Mouse (Mus musculus) forebrain, embryonic 10.5 days (tissue): ENCODE results near the gene 4933411K16Rik. TPM values are rescaled to one million over a fixed set of nuclear protein-coding genes. Genes with fewer than 3 reads are reported as not detected.

Experiments used
- DNase-seq: peaks from one replicate; pipeline ENCODE4 v3.0.0-alpha.2; 2017; ENCODE audit warnings: low spot score; ENCODE audit errors: extremely low spot score
- H3K27ac ChIP-seq: fragments of 300-500 bp; sonication (generic); 2 replicates; pipeline ENCODE4 v1.5.1; 2016; ENCODE audit warnings: mild to moderate bottlenecking
- H3K27me3 ChIP-seq: fragments of 300-500 bp; sonication (generic); 2 replicates; pipeline ENCODE4 v1.6.1; 2016; ENCODE audit warnings: mild to moderate bottlenecking; ENCODE audit not compliant: poor library complexity, severe bottlenecking
- H3K36me3 ChIP-seq: fragments of 300-500 bp; sonication (generic); replicated peaks from 2 replicates; pipeline ENCODE4 v1.6.1; 2016; ENCODE audit warnings: mild to moderate bottlenecking, moderate library complexity
- H3K4me1 ChIP-seq: fragments of 300-500 bp; sonication (generic); 2 replicates; pipeline ENCODE4 v1.6.1; 2016
- H3K4me3 ChIP-seq: fragments of 300-500 bp; sonication (generic); 2 replicates; pipeline ENCODE4 v1.5.1; 2016; ENCODE audit warnings: mild to moderate bottlenecking, moderate library complexity
- H3K9me3 ChIP-seq: fragments of 300-500 bp; sonication (generic); 2 replicates; pipeline ENCODE4 v1.6.1; 2016; ENCODE audit warnings: mild to moderate bottlenecking, moderate library complexity
- WGBS: fragments of 180-500 bp; shearing (Covaris S2); methylation state at CpG from one replicate; pipeline ENCODE4 v1.1.7; 2016; 5-methylcytosine and 5-hydroxymethylcytosine counted together
- polyA plus RNA-seq: library from polyadenylated mRNA; unstranded; fragments of >200 nt; fragmentation: Nextera tagmentation; extraction: Ambion mirVana; gene quantifications from 2 replicates; pipeline ENCODE4 v1.2.1, GENCODE M21; 2016

4933411K16Rik gene
- polyA plus RNA-seq, 1 experiment from 2014 or later: not detected

GRCm38 (mm10) chr19:42038310-42038709 lies 13.7 kb upstream of the 4933411K16Rik start:
- Histone ChIP-seq H3K36me3 (0 out of 2 replicates have a peak, but pooled peaks cover 5% of the 10 kb centered on the region), H3K9me3 (no peaks in the 10 kb centered on the region), H3K4me1 (peaks cover 23% of the 10 kb centered on the region), H3K4me3 (no peak overlapping the region), H3K27ac (no peak overlapping the region), H3K27me3 (peaks cover 19% of the 10 kb centered on the region; the same call in 1 of the 2 replicates)
- no peak for DNase-seq
- 91% methylated on average over 12 of the region's 12 CpGs for WGBS

GRCm38 (mm10) chr19:42043988-42044387 lies 8.1 kb upstream of the 4933411K16Rik start:
- H3K9me3 ChIP-seq: no peaks in the 10 kb centered on the region
- DNase-seq: no peak
- no peak overlapping the region for H3K4me3 ChIP-seq
- WGBS: 92% methylated on average over 6 of the region's 6 CpGs
- no peak overlapping the region for H3K27ac ChIP-seq
- H3K27me3 ChIP-seq: peaks cover 25% of the 10 kb centered on the region; the same call in 1 of the 2 replicates
- no peaks in the 10 kb centered on the region for H3K36me3 ChIP-seq
- H3K4me1 ChIP-seq: peaks cover 13% of the 10 kb centered on the region

- peak; percentile 83 for DNase-seq
- H3K4me1 ChIP-seq: peaks cover 13% of the 10 kb centered on the region
- H3K36me3 ChIP-seq: no peaks in the 10 kb centered on the region
- peak within 1 kb of the TSS; percentile 65 for H3K27ac ChIP-seq
- H3K27me3 ChIP-seq: peaks cover 11% of the 10 kb centered on the region; the same call in 1 of the 2 replicates
- 29% methylated on average over 23 of the region's 23 CpGs for WGBS
- H3K4me3 ChIP-seq: peak within 1 kb of the TSS; percentile 49
- no peaks in the 10 kb centered on the region for H3K9me3 ChIP-seq
These were observed 6.6 kb upstream of the 4933411K16Rik start, which contains the start of gene Hoga1 for GRCm38 (mm10) chr19:42045269-42046102. Gene Hoga1 (plus strand): TSS chr19:42045610.

GRCm38 (mm10) chr19:42050251-42050650 lies 1.8 kb upstream of the 4933411K16Rik start:
- DNase-seq: no peak
- Histone ChIP-seq H3K36me3 (no peaks in the 10 kb centered on the region), H3K4me1 (peaks cover 19% of the 10 kb centered on the region), H3K27me3 (peaks cover 6% of the 10 kb centered on the region; the same call in 1 of the 2 replicates), H3K27ac (no peak overlapping the region), H3K9me3 (no peaks in the 10 kb centered on the region), H3K4me3 (no peak overlapping the region)
- WGBS: 85% methylated on average over 1 of the region's 1 CpGs

GRCm38 (mm10) chr19:42051351-42051750 lies 697 bp upstream of the 4933411K16Rik start:
- Histone ChIP-seq H3K9me3 (no peaks in the 10 kb centered on the region), H3K27me3 (no peaks in the 10 kb centered on the region; the same call in 1 of the 2 replicates), H3K36me3 (no peaks in the 10 kb centered on the region), H3K4me1 (peaks cover 8% of the 10 kb centered on the region), H3K4me3 (no peak overlapping the region), H3K27ac (no peak overlapping the region)
- no peak for DNase-seq
- WGBS: 90% methylated on average over 3 of the region's 3 CpGs

- H3K4me3 ChIP-seq: no peak overlapping the region
- H3K9me3 ChIP-seq: no peaks in the 10 kb centered on the region
- DNase-seq: no peak
- peaks cover 6% of the 10 kb centered on the region for H3K4me1 ChIP-seq
- H3K36me3 ChIP-seq: no peaks in the 10 kb centered on the region
- 88% methylated on average over 6 of the region's 6 CpGs for WGBS
- no peak overlapping the region for H3K27ac ChIP-seq
- no peaks in the 10 kb centered on the region for H3K27me3 ChIP-seq
These were observed 2.2 kb downstream of the 4933411K16Rik start for GRCm38 (mm10) chr19:42054255-42054654.

- Histone ChIP-seq H3K27ac (no peak overlapping the region), H3K27me3 (no peaks in the 10 kb centered on the region), H3K4me3 (no peak overlapping the region), H3K9me3 (no peaks in the 10 kb centered on the region), H3K36me3 (no peaks in the 10 kb centered on the region), H3K4me1 (peaks cover 6% of the 10 kb centered on the region)
- 98% methylated on average over 2 of the region's 2 CpGs for WGBS
- no peak for DNase-seq
These were observed 3.8 kb downstream of the 4933411K16Rik start for GRCm38 (mm10) chr19:42055881-42056280.

GRCm38 (mm10) chr19:42056719-42057409 lies 4.8 kb downstream of the 4933411K16Rik start:
- Histone ChIP-seq H3K4me3 (no peak overlapping the region), H3K4me1 (peaks cover 5% of the 10 kb centered on the region), H3K27me3 (no peaks in the 10 kb centered on the region), H3K27ac (no peak overlapping the region), H3K9me3 (no peaks in the 10 kb centered on the region), H3K36me3 (no peaks in the 10 kb centered on the region)
- no peak for DNase-seq
- 93% methylated on average over 6 of the region's 6 CpGs for WGBS

GRCm38 (mm10) chr19:42058426-42058825 lies 6.4 kb downstream of the 4933411K16Rik start:
- Histone ChIP-seq H3K4me1 (no peaks in the 10 kb centered on the region), H3K4me3 (no peak overlapping the region), H3K27ac (no peak overlapping the region), H3K36me3 (no peaks in the 10 kb centered on the region), H3K9me3 (no peaks in the 10 kb centered on the region), H3K27me3 (no peaks in the 10 kb centered on the region)
- 80% methylated on average over 7 of the region's 7 CpGs for WGBS
- no peak for DNase-seq

GRCm38 (mm10) chr19:42061443-42061842 lies 9.4 kb downstream of the 4933411K16Rik start:
- no peaks in the 10 kb centered on the region for H3K9me3 ChIP-seq
- WGBS: 90% methylated on average over 7 of the region's 7 CpGs
- H3K27me3 ChIP-seq: no peaks in the 10 kb centered on the region
- no peaks in the 10 kb centered on the region for H3K36me3 ChIP-seq
- H3K4me1 ChIP-seq: no peaks in the 10 kb centered on the region
- no peak overlapping the region for H3K27ac ChIP-seq
- no peak for DNase-seq
- no peak overlapping the region for H3K4me3 ChIP-seq

GRCm38 (mm10) chr19:42068441-42069240 lies 16.6 kb downstream of the 4933411K16Rik start:
- H3K27ac ChIP-seq: no peak overlapping the region
- H3K4me3 ChIP-seq: no peak overlapping the region
- H3K4me1 ChIP-seq: 0 out of 2 replicates have a peak, but pooled peaks cover 4% of the 10 kb centered on the region
- no peaks in the 10 kb centered on the region for H3K9me3 ChIP-seq
- H3K36me3 ChIP-seq: 0 out of 2 replicates have a peak, but pooled peaks cover 4% of the 10 kb centered on the region
- H3K27me3 ChIP-seq: no peaks in the 10 kb centered on the region
- DNase-seq: no peak
- 86% methylated on average over 11 of the region's 11 CpGs for WGBS

GRCm38 (mm10) chr19:42069241-42069525 lies 17.1 kb downstream of the 4933411K16Rik start:
- 80% methylated on average over 6 of the region's 6 CpGs for WGBS

More at GRCm38 (mm10) chr19:42069241-42069525, 17.1 kb downstream of the 4933411K16Rik start:
- no peak for DNase-seq
- Histone ChIP-seq H3K9me3 (no peaks in the 10 kb centered on the region), H3K4me3 (no peak overlapping the region), H3K27me3 (no peaks in the 10 kb centered on the region), H3K27ac (no peak overlapping the region), H3K36me3 (0 out of 2 replicates have a peak, but pooled peaks cover 4% of the 10 kb centered on the region), H3K4me1 (0 out of 2 replicates have a peak, but pooled peaks cover 4% of the 10 kb centered on the region)
